Mouse (Mus musculus) ES-E14 (cell line): ENCODE results near the gene Rbx1. TPM values are rescaled to one million over a fixed set of nuclear protein-coding genes. Genes with fewer than 3 reads are reported as not detected.

ENCODE experiments used
- DNase-seq: peaks from one replicate; pipeline ENCODE4 v3.0.0-alpha.2; 2013; ENCODE audit warnings: low read depth, low spot score
- H3K27ac ChIP-seq: 2 replicates; pipeline ENCODE4 v1.5.1; 2012; ENCODE audit warnings: low read depth, mild to moderate bottlenecking, low read length, moderate library complexity, mixed read lengths; ENCODE audit not compliant: poor library complexity, insufficient read depth, severe bottlenecking
- H3K36me3 ChIP-seq: 2 replicates; pipeline ENCODE4 v1.6.1; 2012; ENCODE audit warnings: mild to moderate bottlenecking, low read length, moderate library complexity, mixed read lengths; ENCODE audit not compliant: control insufficient read depth, poor library complexity, insufficient read depth, severe bottlenecking
- H3K4me1 ChIP-seq, 2 experiments: fragments of 150-350 bp in 1 of 2; sonication (generic) in 1 of 2; 2 replicates each; pipeline ENCODE4 v1.6.1; 2012; ENCODE audit warnings: low read length in 2 of 2, mild to moderate bottlenecking in 1 of 2, mixed read lengths in 1 of 2; ENCODE audit not compliant: control insufficient read depth in 2 of 2, insufficient read depth in 2 of 2, poor library complexity in 1 of 2
- H3K4me3 ChIP-seq, 2 experiments: fragments of 150-350 bp in 1 of 2; sonication (generic) in 1 of 2; 2 replicates each; pipeline ENCODE4 v1.5.1; 2012; ENCODE audit warnings: low read length in 2 of 2, low read depth in 1 of 2, mild to moderate bottlenecking in 1 of 2, mixed read lengths in 1 of 2; ENCODE audit not compliant: insufficient read depth in 1 of 2, poor library complexity in 1 of 2, severe bottlenecking in 1 of 2
- H3K9ac ChIP-seq: 2 replicates; pipeline ENCODE4 v1.6.1; 2012; ENCODE audit warnings: low read depth, mild to moderate bottlenecking, low read length, mixed read lengths; ENCODE audit not compliant: poor library complexity, insufficient read depth, severe bottlenecking
- H3K9me3 ChIP-seq: fragments of 150-350 bp; sonication (generic); 2 replicates; pipeline ENCODE4 v1.6.1; 2012; ENCODE audit warnings: low read depth, mild to moderate bottlenecking, low read length; ENCODE audit not compliant: control insufficient read depth, insufficient read depth
- CHD2 ChIP-seq: IDR thresholded peaks from 2 replicates; pipeline ENCODE4 v1.6.1; 2014; ENCODE audit warnings: mild to moderate bottlenecking, low read depth, low read length, inconsistent platforms
- HCFC1 ChIP-seq: IDR thresholded peaks from 2 replicates; pipeline ENCODE4 v1.6.1; 2012; ENCODE audit warnings: low read length, inconsistent platforms, borderline replicate concordance; ENCODE audit not compliant: insufficient read depth
- MAFK ChIP-seq: IDR thresholded peaks from 2 replicates; pipeline ENCODE4 v1.6.1; 2014; ENCODE audit warnings: mild to moderate bottlenecking, low read depth, low read length, inconsistent platforms; ENCODE audit not compliant: insufficient read depth
- ZC3H11A ChIP-seq: IDR thresholded peaks from 2 replicates; pipeline ENCODE4 v1.6.1; 2012; ENCODE audit warnings: low read depth, mild to moderate bottlenecking, inconsistent platforms, low read length, borderline replicate concordance
- ZNF384 ChIP-seq: IDR thresholded peaks from 2 replicates; pipeline ENCODE4 v1.6.1; 2012; ENCODE audit warnings: low read depth, low read length, inconsistent platforms
- in situ Hi-C, 2 experiments: fragments of 600-800 bp; cut with MboI; formaldehyde crosslinking; loops; one replicate each; pipeline ENCODE4 v1.15.1; 2025; ENCODE audit warnings: low sequenced_read_pairs in 2 of 2, inconsistent platforms in 1 of 2; ENCODE audit not compliant: unreplicated experiment in 2 of 2
- total RNA-seq: library from RNA; depleted of rRNA; stranded (reverse); fragments of 300-350 nt; gene quantifications from 2 replicates; pipeline ENCODE4 v1.2.3, GENCODE M21; 2012

Gene Rbx1
- total RNA-seq, 1 experiment: 282 TPM

- in situ Hi-C loops: no loop called here
- Histone ChIP-seq H3K9me3 (no peaks in the 10 kb centered on the region), H3K9ac (no peak overlapping the region), H3K27ac (no peak overlapping the region), H3K4me3 (no peak overlapping the region), H3K4me1 (no peaks in the 10 kb centered on the region), H3K36me3 (peaks cover 6% of the 10 kb centered on the region; the same call in 1 of the 2 replicates)
- no peak for DNase-seq
- no peak for TF ChIP-seq MAFK
- TF ChIP-seq ZC3H11A: no peak
- no peak for TF ChIP-seq CHD2
- no peak for TF ChIP-seq ZNF384
- no peak for TF ChIP-seq HCFC1
Measured at GRCm38 (mm10) chr15:81439236-81439635, 26.9 kb upstream of the Rbx1 start.

GRCm38 (mm10) chr15:81448463-81448862 lies 17.6 kb upstream of the Rbx1 start:
- DNase-seq: peak; percentile 54

GRCm38 (mm10) chr15:81461523-81461922 lies 4.6 kb upstream of the Rbx1 start:
- H3K36me3 ChIP-seq: no peaks in the 10 kb centered on the region

More at GRCm38 (mm10) chr15:81448463-81448862, 17.6 kb upstream of the Rbx1 start:
- in situ Hi-C loops: no loop called here
- peaks cover 18% of the 10 kb centered on the region for H3K36me3 ChIP-seq
- H3K4me1 ChIP-seq: no peaks in the 10 kb centered on the region
- no peak overlapping the region for H3K27ac ChIP-seq
- H3K4me3 ChIP-seq: no peak overlapping the region
- H3K9me3 ChIP-seq: no peaks in the 10 kb centered on the region
- TF ChIP-seq ZC3H11A: 0 out of 2 replicates have a peak, but pooled peaks have one; percentile 17
- no peak for TF ChIP-seq MAFK
- no peak overlapping the region for H3K9ac ChIP-seq

GRCm38 (mm10) chr15:81465016-81465660 lies 958 bp upstream of the Rbx1 start:
- Histone ChIP-seq H3K27ac (no peak overlapping the region; the same call in 1 of the 2 replicates), H3K9ac (peak overlapping the region; percentile 86; the same call in 1 of the 2 replicates), H3K4me1 (peaks cover 2 to 6% of the 10 kb centered on the region in 2 experiments; a peak in 3 of 4 replicates), H3K36me3 (peaks cover 4% of the 10 kb centered on the region; the same call in 1 of the 2 replicates), H3K4me3 (peak overlapping the region; percentile 69 to 98), H3K9me3 (no peaks in the 10 kb centered on the region)
- TF ChIP-seq CHD2 (no peak), MAFK (no peak), ZC3H11A (no peak), HCFC1 (no peak), ZNF384 (no peak)
- in situ Hi-C loops: loop anchor here in 1 of 2 experiments (5.0 kb wide), 1 partner anchor 117 kb away; no protein-coding TSS in a partner anchor
- DNase-seq: no peak

More at GRCm38 (mm10) chr15:81461523-81461922, 4.6 kb upstream of the Rbx1 start:
- in situ Hi-C loops: no loop called here
- Histone ChIP-seq H3K9me3 (no peaks in the 10 kb centered on the region), H3K4me1 (no peaks in the 10 kb centered on the region), H3K27ac (no peak overlapping the region), H3K4me3 (no peak overlapping the region), H3K9ac (no peak overlapping the region)
- no peak for TF ChIP-seq CHD2
- no peak for TF ChIP-seq ZNF384
- 0 out of 2 replicates have a peak, but pooled peaks have one; percentile 15 for TF ChIP-seq ZC3H11A
- no peak for DNase-seq
